Mouse (Mus musculus): ENCODE data around the gene Ppp1r14a.

The Ppp1r14a gene

DNA sequence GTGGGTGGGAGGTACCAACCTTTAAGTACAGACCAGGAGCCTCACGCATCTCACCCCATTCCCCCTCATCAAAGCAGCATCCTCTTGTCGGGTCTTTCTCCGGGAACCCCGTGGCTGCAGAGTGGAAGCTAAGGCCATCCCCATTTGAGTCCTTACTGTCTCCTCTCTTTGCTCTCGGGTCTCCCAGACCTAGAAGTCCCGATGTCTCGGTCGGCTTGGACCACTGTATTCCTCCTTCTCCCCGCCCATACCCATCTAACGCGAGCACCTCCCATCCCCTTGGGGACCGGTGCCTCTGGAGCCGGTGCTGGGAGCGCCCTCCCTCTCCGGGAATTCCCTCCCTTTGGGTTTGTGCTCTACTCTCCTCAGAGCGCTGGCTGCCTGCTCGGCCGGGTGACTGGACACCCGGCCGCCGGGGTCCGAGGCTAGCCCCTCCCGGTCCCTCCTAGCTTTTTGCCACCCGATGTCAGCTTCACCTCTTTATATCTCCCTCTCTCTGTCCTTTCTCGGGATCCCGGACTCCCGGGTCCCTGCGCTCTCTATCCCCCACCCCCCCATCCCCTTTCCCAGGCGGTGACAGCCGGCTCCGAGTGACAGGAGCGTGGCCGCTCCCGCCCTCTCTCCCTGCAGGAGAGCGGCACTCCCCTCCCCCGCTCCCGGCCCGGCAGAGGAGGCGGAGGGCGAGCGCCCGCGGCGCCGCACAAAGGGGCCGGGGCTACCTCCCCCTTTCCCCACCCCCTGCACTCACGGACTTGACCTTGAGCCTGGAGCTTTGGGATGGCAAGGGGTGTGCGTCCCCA, 15.6 kb downstream of the Ppp1r14a start:
- peak; percentile 72 for DNase-seq

DNA sequence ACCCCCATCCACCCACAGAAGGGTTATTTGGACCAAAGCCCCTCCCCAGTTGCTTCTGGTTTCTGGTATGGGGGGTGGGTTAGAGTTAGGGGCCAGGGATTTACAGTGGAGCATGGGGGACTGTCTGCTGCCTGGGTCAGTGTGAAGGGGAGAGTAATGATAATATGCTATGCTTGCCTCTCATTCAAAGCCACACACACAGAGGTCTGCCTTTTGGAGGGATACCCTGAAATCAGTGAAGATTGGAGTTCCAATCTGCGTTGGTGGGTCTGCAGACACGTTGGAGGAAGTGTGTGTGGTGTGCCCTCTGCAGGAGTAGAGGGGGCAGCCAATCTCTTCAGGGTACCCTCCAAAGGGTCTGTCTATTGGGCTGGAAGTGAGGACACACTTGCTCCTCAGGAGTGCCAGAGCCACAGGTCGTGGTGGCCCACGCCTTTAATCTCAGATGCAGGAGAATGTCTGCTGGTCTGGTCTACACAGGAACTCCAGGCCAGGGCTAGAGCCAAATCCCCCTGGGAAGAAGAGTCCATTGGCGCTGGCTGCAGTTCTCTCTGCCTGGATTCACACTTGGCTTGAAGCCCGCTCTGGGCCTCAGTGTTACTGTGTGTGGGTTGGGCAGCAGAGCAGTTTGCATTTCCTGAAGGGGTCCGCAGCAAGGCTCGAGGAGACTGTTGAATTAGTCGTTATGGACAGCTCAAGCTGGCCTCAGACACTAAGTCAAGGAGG, 16.3 kb downstream of the Ppp1r14a start:
- DNase-seq: peak; percentile 73

DNA sequence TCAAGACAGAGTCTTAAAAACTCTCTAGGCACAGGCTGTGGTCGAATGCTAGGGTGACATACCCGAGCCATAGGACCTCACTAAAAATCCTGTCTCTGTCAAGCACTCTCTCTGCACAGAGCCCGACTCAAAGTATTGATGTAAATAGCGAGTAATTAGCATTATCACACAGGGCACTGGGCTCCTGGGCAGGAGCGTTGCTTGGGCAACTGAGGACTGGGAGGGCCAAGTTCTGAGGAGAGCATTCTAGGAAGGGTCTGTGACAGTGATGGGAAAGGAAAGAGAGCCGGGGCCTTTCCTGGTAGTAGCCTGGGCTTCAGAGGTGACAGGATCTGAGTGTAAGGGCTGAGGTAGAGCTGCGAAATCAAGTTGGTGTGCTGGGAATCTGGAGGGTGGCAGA, 17.0 kb downstream of the Ppp1r14a start:
- DNase-seq: no peak

DNA sequence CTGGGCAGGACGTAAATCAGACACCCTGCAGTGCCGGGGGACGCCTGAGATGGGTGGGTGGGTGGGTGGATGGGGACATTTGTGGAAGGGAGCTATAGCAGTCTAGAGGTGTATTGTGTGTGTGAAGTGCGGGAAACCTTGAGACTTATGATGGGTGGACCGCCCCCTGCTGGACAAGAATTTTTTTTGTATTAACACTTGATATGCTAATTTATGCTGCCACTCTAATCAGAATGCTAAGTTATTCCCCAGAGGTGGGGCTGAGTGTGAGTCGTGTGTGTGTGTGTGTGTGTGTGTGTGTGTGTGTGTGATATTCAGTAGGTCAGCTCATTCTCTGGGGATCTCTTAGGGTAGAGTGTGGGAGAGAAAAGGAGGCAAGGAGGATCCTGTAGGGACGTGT, 17.5 kb downstream of the Ppp1r14a start:
- DNase-seq: peak; percentile 67

DNA sequence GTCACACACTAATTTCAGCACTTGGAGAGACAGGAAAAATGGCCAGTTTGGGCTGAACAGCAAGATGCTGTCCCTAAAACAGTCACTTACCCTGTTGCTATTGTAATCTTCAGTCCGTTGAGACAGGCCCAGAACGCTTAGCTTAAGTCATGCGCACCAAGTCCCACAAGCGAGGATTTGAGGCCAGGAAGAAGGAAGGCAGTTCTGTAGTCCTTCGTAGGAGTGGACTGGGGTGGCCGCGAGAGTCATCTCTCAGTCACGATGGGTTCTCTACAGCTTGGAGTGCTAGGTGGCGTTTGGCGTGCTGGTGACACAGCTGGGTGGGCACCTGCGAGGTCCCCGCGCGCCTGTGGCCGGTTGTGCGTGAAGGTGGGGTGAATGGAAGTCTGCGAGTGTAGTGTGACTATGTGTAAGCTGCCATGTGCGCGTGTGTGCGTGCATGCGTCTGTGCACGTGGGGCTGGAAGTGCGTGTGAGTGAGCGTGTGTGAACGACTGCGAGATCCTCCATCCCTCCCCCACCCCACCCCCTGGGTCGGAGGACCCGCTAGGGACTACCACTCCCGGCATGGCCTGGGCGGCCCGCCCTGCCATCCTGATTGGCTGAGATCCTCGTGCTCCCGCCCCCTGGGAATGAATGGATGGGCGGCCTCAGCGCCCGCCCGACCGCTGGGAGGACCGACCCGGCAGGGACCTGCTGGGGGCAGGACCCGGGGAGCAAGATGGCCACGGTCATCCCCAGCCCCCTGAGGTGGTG, 18.4 kb downstream of the Ppp1r14a start:
- peak; percentile 96 for DNase-seq

DNA sequence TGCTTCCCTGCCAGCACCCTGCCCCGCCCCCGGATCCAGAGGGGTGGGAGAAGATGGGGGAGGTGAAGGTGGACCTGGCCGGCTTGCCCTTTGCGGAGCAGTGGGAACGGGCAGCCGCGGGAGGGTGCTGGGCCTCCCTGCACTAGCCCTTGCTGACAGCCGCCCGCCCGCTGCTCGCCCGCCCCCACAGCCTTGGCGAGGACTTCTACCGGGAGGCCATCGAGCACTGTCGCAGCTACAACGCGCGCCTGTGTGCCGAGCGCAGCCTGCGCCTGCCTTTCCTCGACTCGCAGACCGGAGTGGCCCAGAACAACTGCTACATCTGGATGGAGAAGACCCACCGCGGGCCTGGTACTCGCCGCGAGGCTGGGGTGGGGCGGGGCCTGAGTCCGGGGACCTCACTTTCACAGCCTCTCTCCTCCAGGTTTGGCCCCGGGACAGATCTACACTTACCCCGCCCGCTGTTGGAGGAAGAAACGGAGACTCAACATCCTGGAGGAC, 20.2 kb downstream of the Ppp1r14a start:
- peak; percentile 78 for DNase-seq

DNA sequence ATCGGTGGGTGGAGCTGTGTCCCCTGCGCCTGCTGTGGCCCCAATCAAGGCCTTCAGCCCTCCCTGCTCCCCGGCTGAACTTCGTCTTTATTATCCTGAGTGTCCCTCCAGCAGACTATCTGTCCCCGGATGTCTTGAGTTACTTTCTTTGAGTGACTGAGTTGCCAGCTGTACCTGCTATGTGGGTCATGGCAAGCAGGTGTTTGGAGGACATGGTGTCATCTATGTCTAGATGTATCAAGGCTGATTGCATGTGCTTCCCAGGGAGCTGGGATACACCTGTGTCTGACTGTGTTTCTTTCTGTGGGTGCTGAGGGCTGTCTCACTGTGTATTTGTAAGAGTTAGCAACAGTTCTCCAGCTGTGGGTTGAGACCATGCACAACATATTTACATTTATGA, 20.6 kb downstream of the Ppp1r14a start:
- no peak for DNase-seq

DNA sequence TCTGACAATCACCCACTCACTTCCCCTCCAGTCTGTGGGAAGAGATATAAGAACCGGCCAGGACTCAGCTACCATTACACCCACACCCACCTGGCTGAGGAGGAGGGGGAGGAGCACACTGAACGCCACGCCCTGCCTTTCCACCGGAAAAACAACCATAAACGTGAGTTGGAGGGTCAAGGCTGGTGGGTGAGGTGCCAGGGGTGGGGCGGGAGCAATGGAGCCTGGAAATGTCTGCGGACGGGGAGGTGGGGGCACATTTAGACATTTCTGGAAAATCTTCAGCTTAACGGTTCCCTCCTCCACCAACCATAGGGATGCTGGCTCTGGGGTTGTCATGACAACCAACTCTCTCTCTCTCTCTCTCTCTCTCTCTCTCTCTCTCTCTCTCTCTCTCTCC, 23.9 kb downstream of the Ppp1r14a start:
- no peak for DNase-seq

DNA sequence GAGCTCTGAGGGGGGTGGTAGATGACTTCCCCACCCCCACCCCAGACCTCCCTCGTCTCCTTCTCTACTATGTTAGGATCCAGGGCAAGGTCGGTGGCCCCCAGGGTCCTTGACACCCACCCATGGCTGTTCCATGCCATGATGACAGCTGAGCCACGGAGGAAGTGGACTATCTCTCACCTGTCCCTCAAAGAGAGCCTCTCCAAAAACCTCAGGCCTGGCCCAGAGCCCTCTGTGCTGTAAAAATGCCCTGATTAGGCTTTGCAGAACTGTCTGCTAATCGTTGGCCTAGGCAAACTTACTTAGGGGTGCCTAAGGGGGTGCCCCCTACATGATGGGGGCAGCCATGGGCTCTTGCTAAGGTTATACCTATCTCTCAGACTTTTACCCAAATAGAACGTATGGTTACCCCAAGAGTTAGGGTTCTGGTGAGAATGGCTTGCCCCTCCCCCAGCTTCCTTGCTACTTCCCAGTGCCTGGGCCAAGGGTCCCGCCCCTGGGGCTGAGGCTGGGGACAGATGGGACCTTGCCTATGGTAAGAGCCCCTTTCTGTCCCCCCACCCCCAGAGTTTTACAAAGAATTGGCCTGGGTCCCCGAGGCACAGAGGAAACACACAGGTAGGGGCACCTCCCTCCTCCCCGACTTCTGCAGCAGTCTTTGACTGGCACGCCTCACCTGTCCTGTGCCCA, 24.6 kb downstream of the Ppp1r14a start:
- DNase-seq: peak; percentile 41

DNA sequence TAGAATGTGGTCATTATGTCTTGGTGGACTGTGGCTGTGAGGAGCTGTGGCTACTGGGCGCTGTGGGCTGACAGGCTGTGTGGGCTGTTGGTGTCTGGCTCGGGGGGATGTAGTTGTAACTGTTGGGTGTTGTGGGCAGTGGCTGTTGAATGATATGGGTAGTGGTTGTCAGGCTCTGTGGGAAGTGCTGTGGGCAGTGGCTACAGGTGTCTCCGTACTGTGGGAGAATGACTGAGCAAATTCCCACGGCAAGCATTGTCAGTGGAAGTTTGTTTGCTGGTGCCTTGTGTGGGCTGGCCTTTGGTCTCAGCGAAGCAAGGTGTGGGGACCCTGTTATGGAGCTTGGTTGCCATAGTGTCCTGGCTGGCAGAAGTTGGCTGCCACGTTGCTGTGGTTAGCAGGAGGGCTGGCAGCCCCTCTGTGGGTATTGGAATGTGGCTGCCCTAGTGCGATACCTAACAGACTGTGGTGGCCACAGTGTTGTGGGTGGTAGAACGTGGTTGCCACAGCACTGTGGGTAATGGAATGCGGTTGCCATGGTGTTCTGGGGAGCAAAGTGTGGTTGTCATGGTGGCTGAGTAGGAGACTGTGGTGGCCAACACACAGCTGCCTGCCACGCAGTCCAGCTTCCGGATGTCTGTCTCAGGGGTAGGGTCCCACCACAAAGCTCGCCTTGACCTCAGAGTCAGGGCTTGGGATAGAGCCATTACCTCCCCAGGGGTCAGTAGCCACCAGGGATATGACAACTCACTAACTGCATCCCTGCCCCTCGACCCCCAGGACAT, 25.9 kb downstream of the Ppp1r14a start:
- DNase-seq: peak; percentile 52

DNA sequence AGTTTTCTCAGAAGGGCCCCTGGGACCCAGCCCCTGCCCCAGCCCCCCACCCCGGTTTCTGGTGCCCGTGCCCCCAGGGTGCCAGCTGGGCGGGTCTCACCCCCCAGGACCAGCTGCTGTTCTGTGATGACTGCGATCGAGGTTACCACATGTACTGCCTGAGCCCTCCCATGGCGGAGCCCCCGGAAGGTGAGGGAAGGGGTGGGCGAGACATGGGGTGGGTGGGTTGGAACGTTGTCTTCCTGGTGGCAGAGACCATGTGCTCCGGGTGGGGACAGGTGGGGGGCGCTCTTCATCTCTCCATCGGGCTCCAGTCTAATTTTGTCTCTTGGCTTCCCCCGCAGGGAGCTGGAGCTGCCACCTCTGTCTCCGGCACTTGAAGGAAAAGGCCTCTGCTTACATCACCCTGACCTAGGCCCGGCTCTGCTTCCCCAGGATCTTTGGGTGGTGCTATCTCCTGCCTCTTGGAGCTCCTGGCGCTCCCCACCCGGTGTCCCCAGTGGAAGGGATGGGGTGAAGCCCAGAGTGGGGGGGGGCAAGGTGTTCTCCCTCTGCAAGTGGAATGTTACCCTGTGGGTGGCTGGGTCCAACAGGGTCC, 27.1 kb downstream of the Ppp1r14a start:
- peak; percentile 57 for DNase-seq

DNA sequence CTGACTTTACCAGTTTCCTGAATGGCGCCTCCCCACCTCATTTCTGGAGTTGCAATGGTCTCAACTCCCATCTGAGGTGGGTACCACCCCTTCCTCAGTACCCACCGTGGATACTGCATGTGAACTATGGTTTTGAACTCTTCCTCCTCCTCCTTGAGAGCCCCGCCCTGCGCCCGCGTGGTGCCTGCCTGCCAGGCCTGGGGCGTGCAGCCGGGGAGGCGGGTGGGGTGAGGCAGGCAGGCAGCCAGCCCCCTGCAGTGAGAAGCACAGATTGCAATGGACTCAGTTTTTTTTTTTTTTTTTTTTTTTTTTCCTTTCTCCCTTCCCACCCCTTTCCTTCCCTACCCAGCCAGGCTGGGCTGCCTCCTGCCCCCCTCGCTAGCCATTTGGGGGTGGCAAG, 27.9 kb downstream of the Ppp1r14a start:
- peak; percentile 79 for DNase-seq

DNA sequence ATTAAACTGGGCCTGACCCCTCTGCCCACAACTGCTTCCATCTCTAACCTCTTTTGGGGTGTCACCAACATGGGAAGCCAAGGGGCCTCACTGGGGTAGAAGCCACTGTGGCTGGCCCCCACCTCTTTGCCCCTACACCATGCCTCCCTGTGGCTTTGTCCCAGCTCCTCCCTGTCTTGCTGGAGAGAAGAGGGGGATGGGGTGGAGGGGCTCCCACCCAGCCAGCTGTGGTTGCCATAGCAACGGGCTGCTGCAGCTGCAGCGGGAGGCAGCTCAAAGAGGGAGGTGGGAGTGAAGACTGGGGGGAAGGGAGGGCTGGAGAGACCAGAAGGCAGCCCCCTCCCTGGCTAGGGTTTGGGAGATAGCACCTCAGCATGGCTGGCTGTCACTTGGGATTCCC, 28.4 kb downstream of the Ppp1r14a start:
- peak; percentile 65 for DNase-seq

DNA sequence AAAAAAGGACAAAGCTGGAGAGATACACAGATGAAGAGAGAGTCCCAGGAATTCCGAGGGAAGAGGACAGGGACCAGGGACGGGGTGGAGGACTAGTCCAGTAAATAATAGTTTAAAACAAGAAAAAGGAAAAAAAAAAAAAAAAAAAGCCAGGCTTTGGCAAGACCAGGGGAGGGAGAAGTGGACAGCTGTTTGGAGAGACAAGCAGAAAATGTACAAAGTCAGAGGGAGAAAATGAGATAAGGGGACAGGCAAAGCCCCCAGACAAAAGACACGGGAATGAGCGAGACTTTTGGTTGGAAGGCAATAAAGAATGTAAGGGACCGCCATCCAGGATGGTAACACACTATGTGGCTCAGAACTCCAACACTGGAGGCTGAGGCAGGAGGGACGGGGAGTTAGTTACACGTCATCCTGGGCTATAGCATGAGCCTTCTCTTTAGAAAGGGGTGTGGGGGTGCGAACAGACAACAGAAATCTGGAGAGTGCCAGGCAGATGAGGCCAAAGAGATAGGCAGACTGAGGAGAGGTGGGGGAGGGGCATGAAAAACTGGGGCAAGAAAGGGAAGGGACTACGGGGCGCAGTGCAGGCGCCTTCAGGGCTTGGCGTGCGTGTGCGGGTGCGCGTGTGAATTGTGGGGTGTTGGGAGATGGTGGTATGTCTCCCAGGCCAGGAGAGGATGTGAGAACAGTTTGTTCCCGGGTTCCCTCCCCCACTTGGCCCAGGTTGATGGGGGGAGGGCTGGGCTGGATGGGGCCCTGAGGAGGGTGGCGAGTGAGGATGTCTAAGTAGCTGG, 29.2 kb downstream of the Ppp1r14a start:
- DNase-seq: peak; percentile 42

DNA sequence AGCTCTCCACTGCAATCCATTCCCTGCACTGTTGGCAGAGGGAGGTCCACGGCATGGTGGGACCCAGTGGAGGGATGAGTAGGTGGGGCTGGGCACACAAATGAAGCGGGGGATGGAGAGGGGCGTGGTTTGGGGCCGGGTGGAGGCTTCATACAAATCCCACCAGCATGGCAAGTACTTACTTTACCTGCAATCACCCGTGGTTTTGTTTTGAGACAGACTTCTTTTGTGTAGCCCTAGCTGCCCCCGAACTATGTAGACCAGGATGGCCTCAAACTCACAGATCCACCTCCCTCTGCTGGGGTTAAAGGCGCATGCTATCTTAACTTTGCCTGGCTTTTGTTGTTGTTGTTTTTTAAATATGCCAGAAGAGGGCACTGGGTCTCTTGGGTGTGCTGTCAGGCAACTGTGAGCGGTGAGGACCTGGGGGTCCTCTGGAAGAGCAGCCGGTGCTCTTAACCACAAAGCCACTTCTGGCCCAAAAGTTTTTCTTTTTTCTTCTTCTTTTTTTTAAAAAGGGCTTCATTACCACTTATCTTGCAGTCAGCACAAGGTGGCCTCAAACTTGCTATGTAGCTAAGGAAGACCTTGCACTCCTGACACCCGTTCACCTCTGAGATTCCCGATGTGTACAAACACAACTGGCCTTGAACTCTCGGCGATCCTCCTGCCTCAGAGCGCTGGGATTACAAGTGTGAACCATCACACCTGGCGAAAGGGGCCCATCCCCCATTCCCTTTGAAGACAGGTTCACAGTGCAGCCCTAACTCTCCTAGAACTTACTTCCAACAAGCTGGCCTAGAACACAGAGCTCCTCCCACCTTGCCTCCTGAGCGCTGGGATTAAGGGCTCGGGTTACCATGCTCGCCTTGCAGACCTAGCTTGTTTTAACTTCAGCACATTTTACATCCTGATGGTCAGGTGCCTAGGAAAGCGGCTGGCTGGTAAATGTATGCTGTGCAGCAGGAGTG, 30.5 kb downstream of the Ppp1r14a start:
- DNase-seq: no peak

DNA sequence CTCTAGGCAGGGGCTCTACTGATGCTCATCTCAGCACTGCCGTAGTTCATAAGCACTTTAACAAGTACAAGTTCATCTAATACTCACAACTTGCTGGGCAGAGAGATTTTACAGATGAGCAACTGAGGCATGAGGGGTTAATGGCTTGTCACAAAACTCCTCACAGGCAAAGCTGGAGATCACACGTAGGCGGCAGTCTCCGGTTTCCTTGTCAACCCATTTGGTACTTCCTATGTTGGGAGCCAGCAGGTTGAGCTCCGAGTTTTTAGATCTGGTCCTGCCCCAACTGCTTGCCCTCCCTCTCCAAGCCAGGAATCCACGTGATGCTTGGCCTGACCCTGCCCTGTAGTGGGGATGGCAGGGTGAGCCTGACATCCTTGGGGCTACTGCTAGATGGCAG, 38.0 kb downstream of the Ppp1r14a start:
- no peak for DNase-seq

DNA sequence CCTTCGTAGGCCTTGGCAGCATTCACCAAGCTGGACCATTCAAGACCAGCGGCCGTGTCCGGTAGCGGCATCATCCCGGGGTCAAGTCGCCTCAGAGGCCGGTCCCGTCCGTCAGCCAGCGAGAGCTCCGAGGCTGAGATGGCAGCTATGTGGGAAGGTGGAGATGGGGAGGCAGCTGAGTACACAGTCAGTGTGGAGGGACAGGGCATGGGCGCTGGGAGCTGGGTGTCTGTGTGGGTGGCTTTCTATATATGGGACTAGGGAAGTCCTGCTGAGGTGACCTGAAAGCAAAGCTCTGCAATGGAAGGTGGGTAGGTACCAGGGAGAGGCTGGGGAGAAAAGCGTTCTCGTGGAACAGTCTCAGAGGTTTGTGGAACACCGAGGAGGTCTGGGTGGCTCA, 39.9 kb downstream of the Ppp1r14a start:
- no peak for DNase-seq

DNA sequence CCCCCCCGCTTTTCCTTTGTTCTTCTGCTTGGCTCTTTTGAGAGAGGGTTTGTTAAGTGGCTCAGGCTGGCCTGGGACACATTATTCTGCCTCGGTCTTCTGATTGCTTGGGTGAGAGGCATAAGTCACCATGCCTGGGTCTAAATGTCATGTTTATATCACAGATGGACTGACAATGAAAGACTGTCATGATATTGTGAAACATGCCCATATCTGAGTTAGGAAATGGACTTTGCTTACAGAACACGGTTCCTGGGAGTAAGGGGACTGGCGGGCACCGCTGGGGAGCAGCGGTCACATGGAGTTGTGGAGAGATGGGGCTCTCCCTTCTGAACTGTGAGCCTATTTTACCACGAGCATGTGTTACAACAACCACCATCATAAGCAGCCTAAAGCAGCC, 45.0 kb downstream of the Ppp1r14a start:
- DNase-seq: no peak

DNA sequence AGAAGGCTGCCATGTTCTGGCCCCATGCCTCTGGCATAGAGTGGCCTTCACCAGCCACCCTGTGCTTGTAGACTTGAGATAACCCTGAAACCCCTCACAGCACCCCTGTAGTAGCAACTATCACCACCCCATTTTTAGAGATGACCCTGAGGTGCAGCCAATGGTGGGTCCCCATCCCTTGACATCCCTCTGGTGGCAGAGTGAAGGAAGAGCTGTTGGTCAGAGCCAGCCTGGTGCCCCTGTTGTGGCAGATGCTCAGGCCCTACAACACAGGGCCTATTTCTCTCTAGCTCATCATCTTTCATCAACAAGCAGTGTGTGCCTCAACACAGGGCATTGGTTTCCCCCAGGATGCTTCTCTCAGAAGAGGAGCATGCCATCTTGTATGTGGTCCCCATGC, 46.2 kb downstream of the Ppp1r14a start:
- no peak for DNase-seq
